Mouse (Mus musculus): ENCODE results near the gene Agmo. TPM values are rescaled to one million over a fixed set of nuclear protein-coding genes. Genes with fewer than 3 reads are reported as not detected.

Agmo gene
- total RNA-seq, 2 experiments from 2014 or later: 2.3 TPM; not detected in 1

DNA sequence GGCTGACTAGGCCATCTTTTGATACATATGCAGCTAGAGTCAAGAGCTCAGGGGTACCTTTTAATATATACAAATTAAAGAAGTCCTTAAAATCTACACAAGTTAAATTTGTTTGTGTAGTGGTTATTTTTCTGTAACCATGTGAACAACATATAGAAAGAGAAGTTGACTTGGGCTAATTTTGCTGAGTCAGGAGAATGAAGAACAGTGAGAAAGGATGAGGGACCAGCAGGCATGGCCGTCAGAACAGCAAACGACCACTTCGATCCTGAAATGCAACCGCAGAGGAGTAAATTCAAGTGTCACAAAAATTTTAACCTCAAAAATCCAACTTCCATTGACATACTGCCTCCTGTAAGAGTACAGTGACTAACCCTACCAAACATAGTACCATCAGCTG is 371.4 kb downstream of the Agmo start:
- no peak for ATAC-seq (replicated peaks; ENCODE audit: low FRiP score, poor library complexity, severe bottlenecking)

DNA sequence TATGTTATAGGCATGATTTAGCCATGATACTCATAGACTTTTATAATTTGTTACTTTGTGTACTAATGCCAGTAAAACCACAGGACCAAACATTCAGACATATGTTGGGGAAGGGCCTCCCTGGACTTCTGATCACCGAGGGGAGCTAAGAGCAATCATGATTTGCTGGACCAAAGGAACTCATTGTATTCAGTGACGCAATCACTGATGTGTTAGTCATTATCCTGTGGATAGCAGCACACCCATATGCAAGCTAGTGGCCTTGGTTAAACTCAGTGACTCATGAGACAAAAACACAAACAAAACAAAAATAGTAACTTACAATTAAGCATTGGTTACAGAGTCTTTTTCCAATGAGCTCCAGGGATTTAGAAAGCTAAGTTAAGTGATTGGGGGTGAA is 373.3 kb downstream of the Agmo start:
- no peak for ATAC-seq (replicated peaks; ENCODE audit: low FRiP score, poor library complexity, severe bottlenecking)

DNA sequence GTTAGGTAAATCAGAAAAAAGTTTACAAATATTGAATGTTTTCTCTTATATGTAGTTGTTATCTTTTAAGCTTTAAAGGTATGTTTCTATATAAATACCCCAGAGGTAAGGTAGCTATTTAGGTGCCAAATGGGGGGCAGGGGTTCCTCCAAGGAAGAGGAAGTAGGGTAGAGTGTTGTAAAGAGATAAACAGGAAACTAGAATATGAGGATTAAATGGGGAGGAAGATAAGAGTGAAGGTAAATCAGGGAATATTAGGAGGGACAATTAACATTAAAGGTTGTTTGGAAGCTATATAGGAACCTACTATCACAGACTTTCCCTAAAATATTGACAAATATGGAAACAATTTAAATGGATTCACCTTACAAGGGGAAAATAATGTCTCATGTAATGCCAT is 382.6 kb downstream of the Agmo start:
- no peak for ATAC-seq (replicated peaks; ENCODE audit: low FRiP score, poor library complexity, severe bottlenecking)

Other genes with a start within 250 kb of the Agmo start
- not detected in 2 replicates for gene Meox2, start 133.1 kb upstream of the Agmo start, total RNA-seq (2015; ENCODE audit: low replicate concordance)
- not detected in 2 replicates for gene Meox2, start 133.1 kb upstream of the Agmo start, total RNA-seq (2017; ENCODE audit: low replicate concordance)